Mouse (Mus musculus) Patski (cell line): ENCODE measurements at regions not wholly inside any gene's neighbourhood (a gene's known extent, or its start where the extent isn't known, plus 50 kb on each side); places are given as distances from the start of the nearest gene placed in this dataset.
A peak's percentile ranks its signal among the peaks of the same experiment; 100 is the strongest.

Experiments used
- ATAC-seq: fragments of 100-300 bp; one replicate; pipeline ENCODE4 v1.8.0; 2021
- CTCF ChIA-PET: fragments of 350-600 bp; sonication (Branson Sonifier 250); formaldehyde crosslinking; loops from one replicate; lab custom pipeline; 2022; ENCODE audit warnings: inconsistent platforms; lab: Charles Lee
- POLR2A ChIA-PET: fragments of 350-600 bp; sonication (Branson Sonifier 250); formaldehyde crosslinking; loops from one replicate; lab custom pipeline; 2022; ENCODE audit warnings: antibody characterized with exemption, inconsistent platforms; lab: Charles Lee
- DNase-seq: peaks from one replicate; pipeline ENCODE4 v3.0.0-alpha.2; 2011; ENCODE audit warnings: low read depth, low spot score
- H3K27me3 ChIP-seq: fragments of 371-371 bp; one replicate; pipeline ENCODE4 v1.5.1; 2021
- CTCF ChIP-seq: fragments of 100-300 bp; IDR thresholded peaks from one replicate; pipeline ENCODE4 v1.5.1; 2021
- in situ Hi-C: fragments of 300-500 bp; cut with MboI; formaldehyde crosslinking; loops from 3 replicates; pipeline ENCODE4 v1.11.1; 2018; ENCODE audit warnings: low pct_unique_long_range_greater_than_20kb, mixed read lengths

- in situ Hi-C loops = loop anchor here (5.0 kb wide), 1 partner anchor 40 kb away; no protein-coding TSS in a partner anchor
- no peak for TF ChIP-seq CTCF
- ATAC-seq = no peak
- H3K27me3 ChIP-seq = no peaks in the 10 kb centered on the region
- ChIA-PET POLR2A (interaction anchor here (0.6 kb wide), 1 partner anchor 92 kb away, joined by 4 read pairs; no protein-coding TSS in a partner anchor), CTCF (interaction anchor here (0.9 to 3.4 kb wide), 6 partner anchors 28 to 151 kb away, joined by 3 to 24 read pairs (median 6); no protein-coding TSS in a partner anchor)
- peak; percentile 51 for DNase-seq
Observed at GRCm38 (mm10) chr9:71361961-71362360, 123.8 kb downstream of the Polr2m start.

- H3K27me3 ChIP-seq = no peaks in the 10 kb centered on the region
- no peak for TF ChIP-seq CTCF
- POLR2A ChIA-PET = interaction anchor here (0.6 kb wide), 2 partner anchors 93 to 274 kb away, joined by 4 read pairs; no protein-coding TSS in a partner anchor
- ATAC-seq (peak; percentile 36), DNase-seq (peak; percentile 46)
- in situ Hi-C loops = loop anchor here (5.0 kb wide), 1 partner anchor 39 kb away; no protein-coding TSS in a partner anchor
- CTCF ChIA-PET = interaction anchor here (0.8 to 3.4 kb wide), 9 partner anchors 28 to 150 kb away, joined by 3 to 24 read pairs (median 3); no protein-coding TSS in a partner anchor
Observed at GRCm38 (mm10) chr9:71361311-71361710, 124.4 kb downstream of the Polr2m start.

GRCm38 (mm10) chr9:71360676-71361075 is 125.1 kb downstream of the Polr2m start:
- ChIA-PET POLR2A (interaction anchor here (0.5 kb wide), 1 partner anchor 101 kb away, joined by 6 read pairs; no protein-coding TSS in a partner anchor), CTCF (interaction anchor here (0.8 to 3.4 kb wide), 6 partner anchors 39 to 149 kb away, joined by 3 to 24 read pairs (median 5); no protein-coding TSS in a partner anchor)
- ATAC-seq = no peak
- in situ Hi-C loops = loop anchor here (5.0 kb wide), 1 partner anchor 38 kb away; no protein-coding TSS in a partner anchor
- no peaks in the 10 kb centered on the region for H3K27me3 ChIP-seq
- DNase-seq = peak; percentile 30
- TF ChIP-seq CTCF = no peak

- DNase-seq (no peak), ATAC-seq (no peak)
- ChIA-PET CTCF (interaction anchor here (0.8 to 3.4 kb wide), 14 partner anchors 8 to 148 kb away, joined by 3 to 24 read pairs (median 4); no protein-coding TSS in a partner anchor), POLR2A (interaction anchor here (1.3 kb wide), 1 partner anchor 37 kb away, joined by 7 read pairs; no protein-coding TSS in a partner anchor)
- in situ Hi-C loops = loop anchor here (10.0 kb wide), 2 partner anchors 86 to 144 kb away; partner anchors contain the start of gene Aldh1a2
- no peaks in the 10 kb centered on the region for H3K27me3 ChIP-seq
- TF ChIP-seq CTCF = peak; percentile 78
Observed at GRCm38 (mm10) chr9:71358961-71359360, 126.8 kb downstream of the Polr2m start.

GRCm38 (mm10) chr9:71355721-71356120 is 130.0 kb downstream of the Polr2m start:
- in situ Hi-C loops = loop anchor here (10.0 kb wide), 2 partner anchors 89 to 141 kb away; partner anchors contain the start of gene Aldh1a2
- H3K27me3 ChIP-seq = no peaks in the 10 kb centered on the region
- no peak for TF ChIP-seq CTCF
- ATAC-seq (no peak), DNase-seq (no peak)
- POLR2A ChIA-PET = no interaction called here
- CTCF ChIA-PET = interaction anchor here (0.7 to 2.7 kb wide), 4 partner anchors 8 to 92 kb away, joined by 3 to 11 read pairs (median 4); no protein-coding TSS in a partner anchor
